ENCODE assay signal across 9 mouse cellular contexts in the genomic region with DNA sequence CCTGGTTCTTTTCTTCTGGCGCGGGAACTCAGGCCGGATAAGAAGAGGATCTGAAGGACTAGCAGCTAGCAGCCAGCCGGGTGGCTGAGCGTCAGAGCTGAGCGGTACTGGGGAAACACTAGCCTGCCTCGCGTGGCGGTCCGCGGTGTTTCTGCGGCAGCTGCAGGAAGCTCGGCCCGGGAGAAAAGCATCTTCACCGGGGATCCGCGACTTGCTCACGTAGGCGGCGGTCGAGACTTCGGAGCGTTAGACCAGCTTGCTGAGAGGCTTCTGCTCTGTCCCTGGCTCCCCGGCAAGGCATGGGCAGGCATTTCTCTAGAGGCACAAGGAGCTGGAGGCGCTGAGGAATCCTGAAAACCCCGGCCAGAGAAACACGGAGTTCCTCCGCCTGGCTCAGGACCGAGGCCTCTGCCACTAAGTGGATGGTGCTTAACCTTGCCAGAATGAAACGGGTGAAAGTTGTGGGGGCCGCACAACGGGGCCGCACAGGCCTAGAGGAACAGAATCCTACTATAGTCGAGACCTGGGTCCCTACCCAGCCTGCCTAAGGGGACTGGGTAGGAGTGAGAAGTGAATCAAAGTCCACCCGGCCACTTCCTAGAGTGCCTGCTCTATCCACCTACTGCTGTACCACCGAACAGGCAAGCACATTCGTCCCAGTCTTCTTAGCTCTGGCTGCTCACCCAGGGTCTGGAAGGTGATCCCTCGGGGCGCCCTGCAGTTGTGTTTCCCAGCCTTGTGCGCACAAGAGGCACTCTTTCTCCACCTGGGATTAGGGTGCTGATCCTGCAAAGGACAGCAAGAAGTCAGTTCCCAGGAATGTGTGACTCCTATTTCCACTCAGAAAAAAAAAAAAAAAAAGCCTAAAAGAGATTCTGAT. TPM values are rescaled to one million over a fixed set of nuclear protein-coding genes. Genes with fewer than 3 reads are reported as not detected.
DNase-seq lines count a peak whose midpoint lies in the region; ATAC-seq and TF ChIP-seq lines count a peak whose summit lies in the region.
"Had no signal": no experiment of that assay in that cellular context is flagged by ENCODE, and none has a peak within 500 bp of the region (broad histone marks: within the 10 kb centered on the region; RNA-seq: fewer than 3 reads in every experiment).

No protein-coding gene starts in this region.

- no peak for ATAC-seq in CD4-positive, CD25-positive, alpha-beta regulatory T cell, adult 4 months
- no peak for ATAC-seq in liver, embryonic 11.5 days (replicated peaks; ENCODE audit: low FRiP score)
- ATAC-seq in liver, postnatal 0 days: no peak
- ATAC-seq in hindbrain, embryonic 16.5 days: peak; percentile 51
- ATAC-seq in neural tube, embryonic 12.5 days (ENCODE audit: low FRiP score, low read depth): no peak

- no peaks in the 10 kb centered on the region for H3K9me3 ChIP-seq in liver, embryonic 11.5 days (ENCODE audit: control insufficient read depth, low read length)
- no peaks in the 10 kb centered on the region for H3K9me3 ChIP-seq in liver, postnatal 0 days (ENCODE audit: low read length)
- H3K9me3 ChIP-seq in hindbrain, embryonic 16.5 days (ENCODE audit: control insufficient read depth, low read length): no peaks in the 10 kb centered on the region
- H3K9me3 ChIP-seq in neural tube, embryonic 12.5 days: no peaks in the 10 kb centered on the region

- no peak overlapping the region for H3K4me3 ChIP-seq in liver, embryonic 11.5 days (ENCODE audit: low read depth, low read length)
- H3K4me3 ChIP-seq in liver, postnatal 0 days (ENCODE audit: low read depth, low read length): no peak overlapping the region
- H3K4me3 ChIP-seq in hindbrain, embryonic 16.5 days (ENCODE audit: low read length): peak overlapping the region; percentile 16; the same call in 1 of the 2 replicates
- H3K4me3 ChIP-seq in neural tube, embryonic 12.5 days: no peak overlapping the region

- TF ChIP-seq CTCF in liver, postnatal 0 days (IDR thresholded peaks at IDR 0.05; ENCODE audit: low read depth): no peak

- H3K4me1 ChIP-seq in liver, embryonic 11.5 days (replicated peaks; ENCODE audit: control insufficient read depth, insufficient read depth, low read length): 0 out of 2 replicates have a peak, but pooled peaks cover 2% of the 10 kb centered on the region
- H3K4me1 ChIP-seq in liver, postnatal 0 days (ENCODE audit: insufficient read depth): peaks cover 14% of the 10 kb centered on the region
- H3K4me1 ChIP-seq in hindbrain, embryonic 16.5 days (ENCODE audit: control insufficient read depth, insufficient read depth, low read depth, low read length): peaks cover 26% of the 10 kb centered on the region
- H3K4me1 ChIP-seq in neural tube, embryonic 12.5 days: peaks cover 35% of the 10 kb centered on the region

- DNase-seq in CD4-positive, CD25-positive, alpha-beta regulatory T cell, adult 2 months (ENCODE audit: low read depth, low spot score): peak; percentile 39
- peak; percentile 43 for DNase-seq in liver, embryonic 11.5 days (ENCODE audit: low spot score)
- no peak for DNase-seq in liver, postnatal 0 days
- no peak for DNase-seq in T-cell, adult 2 months (ENCODE audit: low spot score)
- DNase-seq in gastrocnemius, postnatal 25 days: no peak

- no peak overlapping the region for H3K27ac ChIP-seq in liver, embryonic 11.5 days (ENCODE audit: low read depth, low read length)
- H3K27ac ChIP-seq in liver, postnatal 0 days (ENCODE audit: low read depth): no peak overlapping the region
- H3K27ac ChIP-seq in hindbrain, embryonic 16.5 days (ENCODE audit: low read depth, low read length): no peak overlapping the region
- H3K27ac ChIP-seq in neural tube, embryonic 12.5 days: no peak overlapping the region

- no peak for TF ChIP-seq EP300 in liver, postnatal 0 days (IDR thresholded peaks at IDR 0.05; ENCODE audit: low read depth)

- no peaks in the 10 kb centered on the region for H3K36me3 ChIP-seq in liver, embryonic 11.5 days (ENCODE audit: control insufficient read depth, insufficient read depth, low read length)
- H3K36me3 ChIP-seq in liver, postnatal 0 days (replicated peaks; ENCODE audit: insufficient read depth, low read length): no peaks in the 10 kb centered on the region
- H3K36me3 ChIP-seq in hindbrain, embryonic 16.5 days (ENCODE audit: control insufficient read depth, insufficient read depth, low read length): no peaks in the 10 kb centered on the region
- no peaks in the 10 kb centered on the region for H3K36me3 ChIP-seq in neural tube, embryonic 12.5 days

- H3K27me3 ChIP-seq in liver, embryonic 11.5 days (replicated peaks; ENCODE audit: control insufficient read depth, insufficient read depth, low read length): peaks cover 80% of the 10 kb centered on the region
- H3K27me3 ChIP-seq in liver, postnatal 0 days (ENCODE audit: insufficient read depth, low read length): peaks cover 74% of the 10 kb centered on the region
- peaks cover 32% of the 10 kb centered on the region for H3K27me3 ChIP-seq in hindbrain, embryonic 16.5 days (replicated peaks; ENCODE audit: control insufficient read depth, insufficient read depth, low read length)
- peaks cover 81% of the 10 kb centered on the region for H3K27me3 ChIP-seq in neural tube, embryonic 12.5 days (replicated peaks)

- no peak overlapping the region; the same call in 1 of the 2 replicates for H3K4me2 ChIP-seq in liver, embryonic 11.5 days
- no peak overlapping the region for H3K4me2 ChIP-seq in liver, postnatal 0 days (ENCODE audit: low read depth, low read length)
- H3K4me2 ChIP-seq in hindbrain, embryonic 16.5 days (ENCODE audit: low read length): peak overlapping the region; percentile 42
- peak overlapping the region; percentile 17; the same call in 1 of the 2 replicates for H3K4me2 ChIP-seq in neural tube, embryonic 12.5 days (replicated peaks)

- 2% methylated on average over 40 of the region's 40 CpGs for WGBS in liver, embryonic 11.5 days
- WGBS in liver, postnatal 0 days (ENCODE audit: insufficient replicate concordance): 2% methylated on average over 40 of the region's 40 CpGs
- WGBS in hindbrain, embryonic 16.5 days: under 1% methylated on average over 40 of the region's 40 CpGs
- WGBS in neural tube, embryonic 12.5 days: under 1% methylated on average over 40 of the region's 40 CpGs

- H3K9ac ChIP-seq in liver, embryonic 11.5 days (ENCODE audit: low read depth, low read length): no peak overlapping the region
- no peak overlapping the region for H3K9ac ChIP-seq in liver, postnatal 0 days (replicated peaks)
- H3K9ac ChIP-seq in hindbrain, embryonic 16.5 days (ENCODE audit: low read depth, low read length): no peak overlapping the region; the same call in 1 of the 2 replicates
- no peak overlapping the region for H3K9ac ChIP-seq in neural tube, embryonic 12.5 days

RNA-seq across cellular contexts. Expression of gene Foxl2, which starts 2.7 kb away (rescaled TPM):
- not detected for polyA plus RNA-seq in CD4-positive, CD25-positive, alpha-beta regulatory T cell, adult 4 months (2017; shearing (Covaris generic))
- not detected in 2 replicates for polyA plus RNA-seq in liver, embryonic 11.5 days (2014; fragmentation: Nextera tagmentation; extraction: Ambion mirVana)
- not detected in 2 replicates for polyA plus RNA-seq in liver, postnatal 0 days (2015; fragmentation: Nextera tagmentation; extraction: Ambion mirVana)
- polyA plus RNA-seq in hindbrain, embryonic 16.5 days (2015; fragmentation: Nextera tagmentation; extraction: Ambion mirVana): 0.24 and 0.45 TPM in 2 replicates
- polyA plus RNA-seq in neural tube, embryonic 12.5 days (2016; fragmentation: Nextera tagmentation; extraction: Ambion mirVana): 0.73 and 1.2 TPM in 2 replicates
- total RNA-seq in gastrocnemius, postnatal 25 days (2021): under 1 TPM in 1 of 2 experiments, not detected in 1; 0.27 TPM
- total RNA-seq: liver, adult 2 months had no signal
- polyA plus RNA-seq: liver, adult 2 months had no signal

RNA-seq across cellular contexts. Expression of gene Faim, which starts 33.8 kb away (rescaled TPM):
- 10 to 100 TPM; 48.3 to 57.8 TPM for polyA plus RNA-seq in CD4-positive, CD25-positive, alpha-beta regulatory T cell, adult 4 months (2017; shearing (Covaris generic))
- 44.9 and 47.4 TPM in 2 replicates for polyA plus RNA-seq in liver, embryonic 11.5 days (2014; fragmentation: Nextera tagmentation; extraction: Ambion mirVana)
- polyA plus RNA-seq in liver, postnatal 0 days (2015; fragmentation: Nextera tagmentation; extraction: Ambion mirVana): 16.2 and 16.7 TPM in 2 replicates
- 107 and 115 TPM in 2 replicates for polyA plus RNA-seq in hindbrain, embryonic 16.5 days (2015; fragmentation: Nextera tagmentation; extraction: Ambion mirVana)
- 81.7 and 93.4 TPM in 2 replicates for polyA plus RNA-seq in neural tube, embryonic 12.5 days (2016; fragmentation: Nextera tagmentation; extraction: Ambion mirVana)
- total RNA-seq in gastrocnemius, postnatal 25 days (2021): 1 to 10 TPM; 2.2 to 2.9 TPM

RNA-seq across cellular contexts. Expression of gene 7420426K07Rik, which starts 49.5 kb away (rescaled TPM):
- not detected for polyA plus RNA-seq in CD4-positive, CD25-positive, alpha-beta regulatory T cell, adult 4 months (2017; shearing (Covaris generic))
- polyA plus RNA-seq in liver, embryonic 11.5 days (2014; fragmentation: Nextera tagmentation; extraction: Ambion mirVana): not detected in 2 replicates
- polyA plus RNA-seq in liver, postnatal 0 days (2015; fragmentation: Nextera tagmentation; extraction: Ambion mirVana): not detected in 2 replicates
- not detected in 2 replicates for polyA plus RNA-seq in hindbrain, embryonic 16.5 days (2015; fragmentation: Nextera tagmentation; extraction: Ambion mirVana)
- not detected in 2 replicates for polyA plus RNA-seq in neural tube, embryonic 12.5 days (2016; fragmentation: Nextera tagmentation; extraction: Ambion mirVana)
- total RNA-seq in gastrocnemius, postnatal 25 days (2021): not detected
- total RNA-seq: liver, adult 2 months had no signal
- polyA plus RNA-seq: liver, adult 2 months had no signal

Comparison
In these comparisons a context has a peak if more than half of its experiments do, and no peak if none do; other contexts are left out.
1. DNase-seq: peak in CD4-positive, CD25-positive, alpha-beta regulatory T cell, adult 2 months (single experiment) and liver, embryonic 11.5 days (single experiment); none in liver, postnatal 0 days (single experiment), T-cell, adult 2 months (single experiment) and gastrocnemius, postnatal 25 days (single experiment).
2. H3K4me2 ChIP-seq: peak in hindbrain, embryonic 16.5 days (single experiment) and neural tube, embryonic 12.5 days (single experiment); none in liver, embryonic 11.5 days (single experiment) and liver, postnatal 0 days (single experiment).